Mouse (Mus musculus) intestine, embryonic 14.5 days (tissue): ENCODE results near the gene Fars2. TPM values are rescaled to one million over a fixed set of nuclear protein-coding genes. Genes with fewer than 3 reads are reported as not detected.
"Not testable (repeated sequence)": the region's sequence is repeated elsewhere in the genome, so short reads cannot be mapped to it uniquely, and the experiment has no call there.

Source experiments
- ATAC-seq: fragments of 200-750 bp; cut with Nextera tagmentation; replicated peaks from 2 replicates; pipeline ENCODE4 v1.8.0; 2017; ENCODE audit warnings: low read depth, moderate number of reproducible peaks, moderate TSS enrichment, moderate library complexity; ENCODE audit not compliant: low FRiP score, low TSS enrichment
- DNase-seq: peaks from one replicate; pipeline ENCODE4 v3.0.0-alpha.2; 2018; ENCODE audit warnings: low spot score
- H3K27ac ChIP-seq: fragments of 300-500 bp; sonication (generic); 2 replicates; pipeline ENCODE4 v1.5.1; 2014; ENCODE audit warnings: low read depth, mild to moderate bottlenecking, control low read depth
- H3K27me3 ChIP-seq: fragments of 300-500 bp; sonication (generic); replicated peaks from 2 replicates; pipeline ENCODE4 v1.6.1; 2014; ENCODE audit warnings: low read length, control low read depth; ENCODE audit not compliant: control insufficient read depth, insufficient read depth
- H3K36me3 ChIP-seq: fragments of 300-500 bp; sonication (generic); 2 replicates; pipeline ENCODE4 v1.6.1; 2014; ENCODE audit warnings: low read length, control low read depth; ENCODE audit not compliant: control insufficient read depth, insufficient read depth
- H3K4me1 ChIP-seq: fragments of 300-500 bp; sonication (generic); replicated peaks from 2 replicates; pipeline ENCODE4 v1.6.1; 2014; ENCODE audit warnings: low read length, control low read depth, mixed read lengths; ENCODE audit not compliant: control insufficient read depth, insufficient read depth
- H3K4me2 ChIP-seq: fragments of 300-500 bp; sonication (generic); 2 replicates; pipeline ENCODE4 v1.6.1; 2014; ENCODE audit warnings: low read length
- H3K4me3 ChIP-seq: fragments of 300-500 bp; sonication (generic); 2 replicates; pipeline ENCODE4 v1.5.1; 2014; ENCODE audit warnings: low read depth, low read length, control low read depth, mixed read lengths
- H3K9ac ChIP-seq: fragments of 300-500 bp; sonication (generic); 2 replicates; pipeline ENCODE4 v1.6.1; 2014; ENCODE audit warnings: mild to moderate bottlenecking, low read length
- H3K9me3 ChIP-seq: fragments of 300-500 bp; sonication (generic); 2 replicates; pipeline ENCODE4 v1.6.1; 2016; ENCODE audit warnings: low read length, control low read depth; ENCODE audit not compliant: control insufficient read depth
- WGBS: fragments of 180-500 bp; shearing (Covaris S2); extraction: QIAGEN DNeasy Blood & Tissue Kit; methylation state at CpG from one replicate; pipeline ENCODE4 v1.1.7; 2014; 5-methylcytosine and 5-hydroxymethylcytosine counted together
- polyA plus RNA-seq: library from polyadenylated mRNA; unstranded; fragments of >200 nt; fragmentation: Nextera tagmentation; extraction: Ambion mirVana; gene quantifications from 2 replicates; pipeline ENCODE4 v1.2.1, GENCODE M21; 2014

Gene Fars2
- polyA plus RNA-seq, 1 experiment from 2014 or later = 37.6 TPM

DNA sequence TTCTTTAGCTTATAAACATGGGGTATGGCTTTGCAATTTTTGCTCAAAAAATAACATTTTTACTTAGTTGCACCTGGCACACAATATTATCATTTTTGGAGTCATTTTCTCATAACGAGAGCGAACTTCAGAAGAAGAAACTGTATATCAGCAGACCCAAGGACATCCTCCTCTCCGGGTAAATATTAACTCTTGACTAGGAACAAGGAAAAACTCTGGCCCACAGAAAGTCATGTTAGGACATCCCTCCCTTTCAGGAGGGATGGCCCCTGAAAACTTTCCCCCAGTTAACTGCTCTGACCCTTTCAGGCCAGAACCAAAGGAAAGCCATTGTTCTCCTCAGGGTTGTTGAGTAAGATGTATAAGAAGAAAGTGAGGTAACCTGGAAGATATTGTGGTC lies 348.9 kb downstream of the Fars2 start:
- not testable (repeated sequence) for H3K4me3 ChIP-seq, H3K9ac ChIP-seq, H3K4me1 ChIP-seq, DNase-seq, H3K4me2 ChIP-seq, H3K36me3 ChIP-seq, H3K27ac ChIP-seq, H3K9me3 ChIP-seq, ATAC-seq, H3K27me3 ChIP-seq
- 75% methylated on average over 3 of the region's 3 CpGs for WGBS

DNA sequence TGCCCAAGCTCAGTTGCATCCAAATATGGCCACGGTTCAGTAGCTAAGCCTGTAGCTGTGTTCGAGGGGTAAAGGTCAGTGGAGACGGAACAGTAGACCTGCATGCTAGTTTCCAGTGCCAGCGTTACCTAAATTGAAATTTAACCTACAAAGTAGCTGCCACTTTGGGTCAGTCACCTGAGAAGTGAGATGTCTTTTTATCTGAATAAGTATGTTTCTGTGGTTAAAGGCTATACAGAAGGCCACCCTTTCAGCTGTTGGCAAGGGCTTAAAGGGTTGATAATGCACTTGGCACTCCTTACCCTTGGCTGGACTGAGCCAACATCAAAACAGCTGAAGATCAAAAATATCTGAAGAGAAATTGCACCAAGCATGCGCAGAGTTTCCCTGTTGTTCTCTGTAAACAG lies 349.3 kb downstream of the Fars2 start:
- Histone ChIP-seq H3K9me3 (no peaks in the 10 kb centered on the region), H3K4me3 (no peak overlapping the region), H3K36me3 (no peaks in the 10 kb centered on the region), H3K27ac (no peak overlapping the region), H3K27me3 (no peaks in the 10 kb centered on the region), H3K4me2 (no peak overlapping the region), H3K4me1 (no peaks in the 10 kb centered on the region), H3K9ac (no peak overlapping the region)
- no peak for ATAC-seq
- 94% methylated on average over 5 of the region's 5 CpGs for WGBS
- DNase-seq = no peak

DNA sequence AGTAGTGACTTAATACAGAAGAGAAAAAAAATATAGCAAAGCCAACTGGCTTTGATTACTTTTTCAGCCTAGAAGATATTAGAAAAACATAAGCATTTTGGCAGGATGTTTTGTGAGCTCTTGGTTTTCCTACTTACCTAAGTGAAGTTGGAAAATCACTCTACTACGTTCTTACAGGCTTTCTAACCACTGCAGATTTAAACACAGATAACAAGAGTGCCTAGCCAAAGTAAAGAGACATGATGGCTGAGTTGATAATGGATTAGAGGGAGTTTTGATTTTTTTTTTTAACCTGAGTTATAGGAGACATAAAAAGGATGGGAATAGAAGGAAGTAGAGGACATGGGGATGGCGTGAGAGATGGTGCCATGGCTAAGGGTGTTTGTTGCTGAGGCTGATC lies 350.6 kb downstream of the Fars2 start:
- Histone ChIP-seq H3K4me1 (no peaks in the 10 kb centered on the region), H3K27ac (no peak overlapping the region), H3K9ac (no peak overlapping the region), H3K27me3 (no peaks in the 10 kb centered on the region), H3K4me3 (no peak overlapping the region), H3K4me2 (no peak overlapping the region), H3K36me3 (no peaks in the 10 kb centered on the region), H3K9me3 (no peaks in the 10 kb centered on the region)
- WGBS = 56% methylated on average over 2 of the region's 2 CpGs
- ATAC-seq = no peak
- DNase-seq = no peak

DNA sequence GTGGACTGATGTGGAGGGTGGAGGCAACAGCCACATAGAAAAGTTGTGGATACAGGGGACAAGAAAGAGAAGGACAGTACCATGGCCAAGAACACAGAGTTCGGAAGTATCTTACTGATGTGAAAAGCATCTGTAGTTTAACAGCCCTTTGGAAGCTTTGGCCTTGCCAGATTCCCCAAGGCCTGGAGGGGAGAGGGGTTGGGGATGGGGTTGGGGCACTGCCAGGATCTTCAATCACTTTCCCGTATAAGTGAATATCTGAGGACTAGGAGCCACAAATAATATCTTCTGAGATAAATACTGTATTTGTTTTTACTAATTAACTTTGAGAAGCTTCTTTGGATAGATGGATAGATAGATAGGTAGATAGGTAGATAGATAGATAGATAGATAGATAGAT lies 351.8 kb downstream of the Fars2 start:
- Histone ChIP-seq H3K4me3 (no peak overlapping the region), H3K9ac (no peak overlapping the region), H3K9me3 (no peaks in the 10 kb centered on the region), H3K27me3 (no peaks in the 10 kb centered on the region), H3K27ac (no peak overlapping the region), H3K4me2 (no peak overlapping the region), H3K36me3 (no peaks in the 10 kb centered on the region), H3K4me1 (no peaks in the 10 kb centered on the region)
- 88% methylated on average over 2 of the region's 2 CpGs for WGBS
- no peak for ATAC-seq
- no peak for DNase-seq

DNA sequence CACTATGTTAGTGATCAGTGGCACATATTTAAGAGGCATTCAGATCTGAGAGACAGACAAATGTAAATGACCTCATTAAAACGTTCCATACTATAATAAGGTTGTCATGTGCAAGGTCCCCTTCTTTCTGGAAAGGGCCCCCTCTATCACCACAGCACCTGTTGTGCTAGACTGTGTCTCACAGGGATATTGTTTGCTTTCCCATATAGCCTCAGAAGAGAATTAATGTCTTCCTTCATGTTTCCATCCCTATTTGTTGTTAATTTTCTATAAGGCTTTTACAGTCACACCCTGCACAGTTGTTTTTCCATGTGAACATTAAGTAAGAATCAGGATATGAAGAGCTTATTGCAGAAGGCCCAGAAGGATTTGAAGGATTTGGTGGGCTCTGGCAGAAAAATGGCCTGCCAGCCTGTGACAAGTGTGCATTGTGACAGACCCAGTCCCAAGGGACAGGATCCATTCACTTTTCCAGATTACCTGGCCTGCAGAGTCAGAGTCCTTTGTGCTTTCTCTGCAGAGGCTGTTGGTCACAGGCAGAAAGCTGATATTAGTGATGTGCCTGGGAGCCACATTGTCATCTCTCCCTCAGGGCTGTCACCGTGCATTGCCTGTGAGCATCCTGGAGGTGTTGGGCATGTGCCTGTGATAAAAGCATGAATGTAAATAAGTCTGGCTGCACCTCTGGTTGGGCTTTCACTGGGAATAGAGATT lies 352.4 kb downstream of the Fars2 start:
- H3K4me3 ChIP-seq = no peak overlapping the region
- no peaks in the 10 kb centered on the region for H3K4me1 ChIP-seq
- H3K36me3 ChIP-seq = no peaks in the 10 kb centered on the region
- no peak overlapping the region for H3K9ac ChIP-seq
- H3K4me2 ChIP-seq = no peak overlapping the region
- 82% methylated on average over 2 of the region's 2 CpGs for WGBS
- DNase-seq (no peak), ATAC-seq (no peak)
- H3K9me3 ChIP-seq = no peaks in the 10 kb centered on the region
- no peaks in the 10 kb centered on the region for H3K27me3 ChIP-seq
- no peak overlapping the region for H3K27ac ChIP-seq

DNA sequence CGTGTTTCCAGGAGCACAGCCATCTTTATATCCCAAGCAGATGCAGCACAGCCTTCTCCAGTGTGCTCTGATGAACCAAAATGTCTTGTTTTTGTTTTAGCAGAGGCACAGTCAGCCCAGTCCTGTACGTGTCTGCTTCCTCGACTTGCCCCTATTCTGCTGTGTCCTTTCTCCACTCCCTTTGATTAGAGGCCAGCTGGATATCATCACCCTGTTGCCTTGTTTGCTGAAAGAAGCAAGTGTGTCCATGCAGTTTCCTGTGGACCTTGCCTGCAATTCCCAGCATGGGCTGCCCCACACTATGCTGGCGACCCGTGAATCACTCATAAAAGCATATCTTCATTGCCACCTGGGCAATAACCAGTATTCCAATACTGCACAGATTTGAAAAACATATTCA lies 360.4 kb downstream of the Fars2 start:
- H3K27me3 ChIP-seq = no peaks in the 10 kb centered on the region
- no peaks in the 10 kb centered on the region for H3K4me1 ChIP-seq
- no peak overlapping the region for H3K27ac ChIP-seq
- no peak overlapping the region for H3K9ac ChIP-seq
- H3K4me3 ChIP-seq = no peak overlapping the region
- DNase-seq (no peak), ATAC-seq (no peak)
- H3K9me3 ChIP-seq = no peaks in the 10 kb centered on the region
- H3K36me3 ChIP-seq = no peaks in the 10 kb centered on the region
- no peak overlapping the region for H3K4me2 ChIP-seq
- WGBS = 43% methylated on average over 5 of the region's 5 CpGs

DNA sequence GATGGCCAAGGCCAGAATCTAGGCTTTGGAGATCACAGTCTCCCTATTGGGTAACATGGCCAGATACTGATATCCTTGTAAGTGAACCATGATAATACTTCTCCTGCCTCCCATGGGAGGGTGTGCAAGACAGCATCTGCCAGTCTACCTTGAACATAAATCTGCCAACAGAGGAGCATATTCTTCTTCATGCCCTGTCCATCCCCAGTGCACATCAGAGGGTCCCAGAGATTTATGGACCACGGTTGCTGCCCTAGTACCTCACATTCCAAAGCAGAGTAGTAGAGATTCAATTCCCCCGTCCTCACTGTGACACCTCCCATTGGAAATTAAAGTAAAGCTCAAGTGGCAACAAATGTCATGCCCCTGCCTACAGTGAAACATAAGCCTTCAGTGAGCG lies 361.0 kb downstream of the Fars2 start:
- Histone ChIP-seq H3K27me3 (no peaks in the 10 kb centered on the region), H3K9ac (no peak overlapping the region), H3K4me1 (no peaks in the 10 kb centered on the region), H3K4me3 (no peak overlapping the region), H3K4me2 (no peak overlapping the region), H3K9me3 (no peaks in the 10 kb centered on the region), H3K27ac (no peak overlapping the region), H3K36me3 (no peaks in the 10 kb centered on the region)
- 71% methylated on average over 3 of the region's 3 CpGs for WGBS
- no peak for DNase-seq
- ATAC-seq = no peak

DNA sequence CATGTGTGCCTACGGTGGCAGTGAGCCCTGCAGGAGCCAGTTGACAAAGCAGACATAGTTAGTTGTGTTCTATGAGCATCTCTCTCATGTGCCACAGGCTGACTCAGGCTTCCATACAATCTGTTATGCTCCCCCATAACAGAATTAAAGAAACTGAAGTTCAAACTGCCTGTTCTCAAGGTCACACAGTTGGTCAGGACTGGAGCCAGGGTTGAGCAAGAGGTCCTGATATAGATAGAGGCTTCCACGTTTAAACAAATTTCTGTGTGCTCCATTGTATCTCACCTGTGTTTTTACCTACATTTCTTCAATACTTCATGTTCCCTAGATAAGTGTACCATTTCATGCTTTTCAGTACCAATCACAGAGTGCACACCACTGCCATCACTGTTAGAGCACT lies 362.9 kb downstream of the Fars2 start:
- ATAC-seq (no peak), DNase-seq (no peak)
- no peaks in the 10 kb centered on the region for H3K9me3 ChIP-seq
- H3K27ac ChIP-seq = no peak overlapping the region
- H3K27me3 ChIP-seq = no peaks in the 10 kb centered on the region
- no peaks in the 10 kb centered on the region for H3K4me1 ChIP-seq
- no peak overlapping the region for H3K4me3 ChIP-seq
- WGBS = 96% methylated on average over 2 of the region's 2 CpGs
- no peak overlapping the region for H3K4me2 ChIP-seq
- no peaks in the 10 kb centered on the region for H3K36me3 ChIP-seq
- no peak overlapping the region for H3K9ac ChIP-seq

DNA sequence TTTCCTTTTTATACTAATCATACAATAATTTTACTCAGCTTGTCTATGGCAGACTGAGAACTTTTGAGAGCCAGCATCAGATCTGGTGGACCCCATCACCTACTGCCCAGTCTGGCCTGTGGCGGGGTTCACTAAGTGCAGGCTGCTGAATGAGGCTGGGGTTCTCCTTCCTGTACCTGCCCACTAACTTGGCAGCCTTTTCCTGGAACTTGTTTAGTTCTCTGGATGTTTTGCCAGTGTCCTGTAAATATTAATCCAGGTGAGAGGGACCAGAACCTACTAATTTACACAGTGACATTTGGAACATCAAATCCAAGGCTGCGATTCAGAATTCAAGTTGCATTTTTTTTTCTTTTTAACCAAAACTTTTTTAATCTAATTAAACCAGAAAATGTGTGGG lies 367.2 kb downstream of the Fars2 start:
- DNase-seq = no peak
- Histone ChIP-seq H3K4me2 (no peak overlapping the region), H3K36me3 (no peaks in the 10 kb centered on the region), H3K27me3 (no peaks in the 10 kb centered on the region), H3K9ac (no peak overlapping the region), H3K4me1 (no peaks in the 10 kb centered on the region), H3K9me3 (no peaks in the 10 kb centered on the region), H3K27ac (no peak overlapping the region), H3K4me3 (no peak overlapping the region)
- 95% methylated on average over 2 of the region's 2 CpGs for WGBS
- no peak for ATAC-seq
